Mouse (Mus musculus) MN1 (cell line): Measurements from ENCODE around the gene Wnt7a.

Source experiments
- DNase-seq: peaks from one replicate; pipeline ENCODE4 v3.0.0-alpha.2; 2016; ENCODE audit warnings: low spot score

Gene Wnt7a

GRCm38 (mm10) chr6:91410961-91411368 is at the start of gene Wnt7a:
Wnt7a (minus strand) TSS chr6:91411363.
- DNase-seq: no peak

GRCm38 (mm10) chr6:91459471-91459870 is 48.3 kb upstream of the Wnt7a start:
- DNase-seq: no peak

DNA sequence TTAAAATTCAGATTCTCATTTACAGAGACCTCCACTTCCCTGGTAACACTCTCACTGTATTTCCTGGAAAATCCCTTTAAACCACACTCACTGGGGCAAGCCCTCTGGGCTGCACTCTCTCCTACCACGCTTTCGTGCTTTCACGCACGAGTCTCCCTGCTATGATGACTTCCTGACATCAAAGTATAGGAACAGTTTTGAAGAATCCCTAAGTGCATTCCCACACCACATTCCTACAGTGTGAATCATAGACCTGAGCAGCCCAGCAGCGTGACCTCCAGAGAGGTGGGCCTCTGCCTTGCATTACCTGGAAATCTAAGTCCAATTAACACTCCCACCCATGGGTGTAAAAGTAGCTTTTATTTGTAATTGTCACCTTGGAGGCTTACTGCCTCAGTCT is 43.4 kb upstream of the Wnt7a start:
- DNase-seq: no peak

- no peak for DNase-seq
Measured at GRCm38 (mm10) chr6:91452056-91452455, 40.9 kb upstream of the Wnt7a start.

DNA sequence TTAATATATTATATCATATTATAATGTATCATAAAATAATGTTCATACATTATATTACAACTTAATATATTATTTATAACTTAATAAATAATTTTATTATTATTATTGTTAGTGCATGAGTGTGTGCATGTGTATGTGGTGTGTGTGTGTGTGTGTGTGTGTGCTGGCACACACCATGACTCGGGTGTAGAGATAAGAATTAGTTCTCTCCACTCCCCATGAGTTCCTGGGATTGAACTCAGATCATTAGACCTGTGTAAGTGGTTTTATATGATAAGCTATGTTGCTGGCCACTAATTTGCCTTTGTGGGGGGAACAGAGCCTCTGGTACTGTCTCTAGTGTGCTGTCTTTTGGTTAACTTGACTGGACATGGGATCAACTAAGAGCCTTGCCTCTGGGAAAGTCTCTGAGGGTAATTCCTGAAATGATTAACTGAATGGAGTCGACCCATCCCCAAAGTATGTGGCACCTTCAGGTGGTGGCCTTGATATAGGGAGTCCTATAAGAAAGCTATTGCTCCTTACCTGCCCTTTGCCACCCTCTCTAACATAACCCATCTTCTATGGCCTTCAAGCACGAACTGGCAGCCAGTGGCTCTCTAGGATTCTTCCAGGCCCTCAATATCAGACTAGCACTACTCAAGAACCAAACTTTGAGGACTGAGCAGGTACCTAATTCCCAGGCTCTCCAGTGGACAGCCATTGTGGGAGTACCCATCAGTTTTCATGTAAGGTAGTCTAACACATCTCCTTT is 38.5 kb upstream of the Wnt7a start:
- no peak for DNase-seq

DNA sequence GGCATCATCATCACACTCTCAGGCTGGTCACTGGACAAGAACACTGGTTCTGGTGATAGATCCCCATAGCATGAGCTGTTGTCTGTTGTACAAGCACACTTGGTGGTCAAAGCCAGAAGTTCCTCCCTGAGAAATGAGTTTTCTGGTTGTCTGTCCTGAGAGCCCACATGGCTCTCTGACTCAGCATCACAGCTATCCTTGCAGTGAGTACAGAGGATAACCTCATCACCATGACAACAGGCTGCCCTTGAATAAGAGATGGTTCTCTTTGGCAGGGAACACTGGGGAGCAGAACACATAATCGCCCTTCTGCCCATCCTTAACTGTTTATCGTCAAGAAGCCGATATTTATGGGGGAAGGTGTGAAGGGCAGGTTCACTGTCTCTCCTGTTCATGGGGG is 34.2 kb upstream of the Wnt7a start:
- DNase-seq: peak; percentile 65

DNA sequence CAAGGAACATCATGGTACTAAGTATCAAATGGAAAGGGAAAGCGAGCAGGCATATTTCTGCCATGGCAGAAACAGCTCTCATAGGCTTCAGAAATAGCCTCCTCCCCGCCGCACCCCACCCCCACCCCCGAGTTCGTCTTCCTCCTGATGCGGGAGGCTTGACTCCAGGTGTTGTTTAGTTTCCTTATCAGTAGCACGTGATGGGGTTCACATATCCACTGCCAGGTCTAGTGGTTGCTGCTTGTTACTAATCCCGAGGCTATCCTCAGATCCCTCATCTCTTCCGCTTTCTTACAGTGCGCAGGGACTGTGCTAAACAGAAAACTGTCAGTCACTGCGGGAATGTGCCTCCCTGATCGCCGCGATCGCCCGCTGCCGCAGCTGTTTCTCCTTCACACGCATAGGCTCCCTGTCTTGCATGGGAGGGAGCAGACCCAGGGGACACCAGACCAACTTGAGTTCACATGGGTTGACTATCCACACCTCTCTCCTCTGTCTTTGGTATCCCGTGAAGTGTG is 30.0 kb upstream of the Wnt7a start:
- peak; percentile 58 for DNase-seq

- peak; percentile 96 for DNase-seq
Measured at GRCm38 (mm10) chr6:91440474-91441144, 29.4 kb upstream of the Wnt7a start.

- no peak for DNase-seq
Measured at GRCm38 (mm10) chr6:91424151-91424550, 13.0 kb upstream of the Wnt7a start.

DNA sequence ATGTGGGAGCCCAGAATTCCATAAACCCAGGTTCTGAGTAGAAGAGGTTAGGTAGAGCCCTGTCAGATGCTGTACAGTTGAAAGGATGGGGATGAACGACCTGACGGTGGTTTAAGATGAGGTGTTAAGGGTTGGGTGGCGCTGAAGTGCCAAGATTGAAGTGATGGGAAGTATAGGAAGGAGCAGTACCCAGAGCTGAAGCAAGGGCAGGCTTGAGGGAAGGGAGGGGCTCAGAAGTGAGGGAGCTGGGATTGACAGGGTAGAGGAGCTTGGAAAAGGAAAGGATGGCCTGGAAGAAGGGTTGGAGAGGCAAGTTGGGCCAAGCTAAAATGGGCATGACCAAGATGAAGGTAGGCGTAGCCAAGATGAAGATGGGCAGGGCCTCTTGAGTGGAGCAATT is 10.5 kb upstream of the Wnt7a start:
- no peak for DNase-seq

DNA sequence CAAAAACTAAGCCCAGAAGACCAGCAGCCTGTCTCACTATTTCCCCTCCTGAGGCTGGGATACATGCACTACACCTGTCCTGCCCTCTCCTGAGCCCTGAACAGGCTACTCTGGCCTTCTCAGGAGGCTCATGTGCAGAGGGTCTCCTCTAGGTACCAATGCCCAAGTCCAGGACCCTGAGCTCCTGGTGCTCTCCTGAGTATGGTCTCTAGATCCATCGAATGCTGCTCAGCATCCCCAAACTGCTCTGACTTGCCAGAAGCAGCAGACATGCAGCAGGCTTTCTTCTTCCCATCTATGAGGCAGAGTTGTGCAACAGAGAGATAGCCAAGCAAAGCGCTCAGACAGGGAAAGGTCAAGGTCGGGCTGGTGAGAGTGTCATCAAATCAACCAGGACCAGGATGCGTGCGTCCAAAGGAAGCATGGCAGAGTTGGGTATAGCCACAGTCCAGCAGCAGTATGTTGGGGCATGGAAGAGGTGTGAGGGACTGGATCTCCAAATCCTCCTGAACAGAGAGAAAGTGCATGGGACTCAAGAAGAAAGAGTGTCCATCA is 6.2 kb upstream of the Wnt7a start:
- DNase-seq: no peak

GRCm38 (mm10) chr6:91416146-91416545 is 5.0 kb upstream of the Wnt7a start:
- no peak for DNase-seq

- DNase-seq: peak; percentile 65
Measured at GRCm38 (mm10) chr6:91414890-91415289, 3.7 kb upstream of the Wnt7a start.

DNA sequence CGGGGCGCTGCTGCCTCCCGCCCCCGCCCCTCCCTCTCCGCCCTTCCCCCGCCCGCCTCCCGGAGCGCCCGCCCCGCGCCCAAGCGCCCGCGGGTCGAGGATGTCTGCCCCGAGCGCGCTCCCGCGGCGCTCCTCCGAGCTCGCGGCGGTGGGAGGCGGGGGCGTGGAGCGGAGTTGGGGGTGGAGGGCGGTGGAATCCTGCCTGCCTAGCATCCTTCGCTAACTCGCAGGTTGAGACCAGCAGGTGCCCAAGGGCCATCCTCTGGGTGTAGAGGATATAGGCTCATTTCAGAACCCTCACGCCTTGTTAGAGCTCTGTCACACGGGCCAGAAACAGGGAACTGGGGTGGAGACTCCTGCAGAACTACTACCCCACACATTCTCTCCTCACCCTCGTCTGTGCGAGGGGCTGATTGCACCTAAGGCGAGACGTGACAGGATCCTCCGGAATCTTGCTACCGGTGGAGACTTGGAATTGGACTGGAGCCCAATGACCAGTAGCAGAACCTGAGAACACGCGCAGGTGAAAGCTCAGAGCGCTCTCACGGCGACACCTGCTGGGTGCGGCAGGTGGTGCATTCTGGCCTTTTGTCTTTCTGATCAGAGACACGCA is 312 bp upstream of the Wnt7a start:
- peak; percentile 20 for DNase-seq

GRCm38 (mm10) chr6:91410168-91410780 is 889 bp downstream of the Wnt7a start:
- DNase-seq: no peak

DNA sequence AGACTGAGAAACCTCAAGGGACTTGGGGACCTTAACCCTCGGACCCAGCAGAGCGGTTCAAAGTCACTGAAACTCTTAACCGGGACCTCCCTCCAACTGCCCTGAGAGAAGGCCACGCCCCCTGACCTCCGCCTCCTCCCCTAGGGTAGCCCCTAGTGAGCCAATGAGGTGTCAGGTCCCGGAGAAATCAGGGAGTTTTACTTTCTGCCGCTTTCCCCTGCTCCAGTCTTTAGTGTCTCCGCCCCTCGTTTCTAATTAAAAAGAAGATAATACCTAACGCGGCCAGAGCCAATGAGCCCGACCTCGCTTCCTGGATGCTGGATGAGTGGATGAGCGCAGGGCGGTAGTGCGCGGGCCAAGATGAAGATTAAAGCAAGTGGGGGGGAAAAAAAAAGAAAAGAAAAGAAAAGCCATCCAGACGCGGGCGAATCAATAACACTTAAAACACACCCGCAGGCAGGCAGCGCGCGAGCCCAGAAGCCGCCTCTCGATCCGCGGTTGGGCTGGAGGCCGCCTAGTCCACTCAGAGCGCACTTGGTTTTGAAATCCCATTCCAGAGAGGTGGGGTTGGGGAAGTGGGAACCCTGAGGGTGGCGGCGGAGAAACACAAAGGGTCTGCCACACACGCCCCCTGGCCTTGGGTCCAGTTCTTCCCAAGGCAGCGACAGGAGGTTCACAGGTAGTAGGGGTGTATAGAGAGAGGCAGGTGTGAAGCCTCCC is 1.6 kb downstream of the Wnt7a start:
- no peak for DNase-seq

DNA sequence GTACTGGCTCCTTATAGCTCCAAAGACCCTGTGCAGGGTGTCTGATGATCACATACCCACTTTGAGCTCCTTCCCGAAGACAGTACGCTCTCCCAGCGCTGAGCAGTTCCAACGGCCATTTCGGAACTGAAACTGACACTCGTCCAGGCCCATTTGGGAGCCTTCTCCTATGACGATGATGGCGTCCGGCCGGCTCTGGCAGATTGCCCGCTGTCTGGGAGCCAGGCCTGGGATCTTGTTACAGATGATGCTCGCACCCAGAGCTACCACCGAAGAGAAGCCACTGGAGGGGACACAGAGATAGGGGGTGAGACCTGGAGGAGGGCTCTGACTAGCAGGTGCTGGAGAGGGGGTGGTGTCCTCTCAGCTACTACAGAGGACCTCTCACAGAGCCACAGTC is 2.5 kb downstream of the Wnt7a start:
- DNase-seq: peak; percentile 14

DNA sequence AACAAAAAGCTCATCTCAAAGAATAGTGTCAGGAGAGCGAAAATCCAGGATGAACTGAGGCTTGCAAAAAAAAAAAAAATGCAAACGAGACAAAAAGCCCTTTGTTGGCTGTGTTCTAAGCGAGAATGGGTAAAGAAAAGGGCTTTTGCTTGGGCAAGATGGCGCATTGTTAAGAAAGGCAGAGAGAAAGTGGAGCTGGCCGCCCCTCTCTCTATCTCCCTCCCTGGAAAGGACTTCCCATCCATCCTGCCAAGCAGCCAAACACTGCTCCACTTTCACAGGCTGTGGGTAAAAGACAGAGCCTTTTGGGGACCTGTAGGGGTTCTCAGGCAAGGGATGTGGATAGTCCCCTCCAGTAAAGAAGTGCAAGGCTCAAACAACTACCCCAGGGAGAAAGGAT is 9.6 kb downstream of the Wnt7a start:
- DNase-seq: no peak

DNA sequence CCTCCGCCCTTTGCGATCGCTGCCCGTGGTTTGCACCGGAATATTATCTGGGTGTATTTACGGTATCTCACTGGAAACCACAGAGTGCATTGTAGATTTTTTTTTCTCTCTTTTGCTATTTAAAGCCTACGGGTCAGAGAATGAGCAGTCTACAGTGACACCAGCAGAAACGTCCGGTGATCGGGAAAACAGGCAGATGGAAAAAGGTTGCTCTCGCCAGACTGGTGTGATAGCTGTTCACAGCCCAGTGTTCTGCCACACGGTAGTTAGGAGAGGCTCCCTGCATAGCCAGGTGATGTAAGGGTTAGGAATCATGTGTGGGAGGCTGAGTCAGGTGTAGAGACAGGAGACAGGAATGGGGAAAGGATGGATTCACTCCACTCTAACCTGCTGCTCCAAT is 10.6 kb downstream of the Wnt7a start:
- DNase-seq: no peak

DNA sequence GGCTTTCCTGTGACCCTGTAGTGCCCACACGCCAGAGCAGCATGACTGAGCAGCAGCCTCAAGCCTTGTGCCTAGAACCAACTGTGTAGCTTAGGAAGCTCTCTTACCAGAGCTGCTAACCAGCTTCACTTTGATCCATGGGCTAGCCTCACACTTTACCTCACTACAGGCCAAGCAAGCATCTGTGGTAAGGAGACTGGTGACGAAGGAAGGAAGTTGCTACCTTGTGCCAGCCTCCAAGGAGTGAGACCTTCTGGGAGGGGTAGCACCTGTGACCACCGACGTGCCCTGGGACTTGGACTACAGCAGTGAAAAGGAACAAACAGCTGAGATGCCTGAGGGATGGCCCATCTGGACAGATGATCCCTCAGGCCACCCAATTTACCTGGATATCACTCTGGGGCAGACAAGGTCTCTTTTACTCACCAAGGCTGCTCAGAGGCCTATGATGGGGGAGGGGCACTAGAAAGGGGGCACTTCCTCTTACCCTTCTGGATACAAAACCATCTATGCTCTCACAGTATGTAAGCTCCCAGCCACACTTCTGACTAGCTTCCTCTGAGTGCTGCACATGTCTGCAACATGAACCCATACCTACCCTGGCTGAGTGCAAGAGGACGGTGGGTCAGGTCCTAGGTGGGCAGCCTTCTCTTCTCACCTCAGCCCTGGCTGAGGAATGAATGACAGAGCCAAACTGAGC is 18.5 kb downstream of the Wnt7a start:
- DNase-seq: no peak

DNA sequence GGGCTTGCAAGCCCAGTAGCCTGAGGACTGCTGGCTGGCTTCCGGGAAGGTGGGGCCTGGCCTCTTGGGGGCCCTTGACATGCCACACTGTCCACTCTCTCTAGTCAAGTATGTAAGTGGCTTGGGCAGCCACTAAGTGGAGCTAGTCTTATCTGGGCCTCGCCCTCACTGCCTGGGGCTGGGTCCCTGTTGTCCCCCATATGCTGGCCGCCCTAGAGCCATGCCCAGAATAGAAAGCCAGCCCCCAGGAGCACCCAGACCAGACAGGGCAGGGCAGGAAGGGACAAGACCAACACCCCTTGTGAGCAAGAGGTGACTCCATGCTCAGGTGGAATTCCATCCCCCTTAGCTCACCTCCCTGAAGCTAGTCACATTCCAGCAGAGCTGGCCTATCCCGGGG is 22.0 kb downstream of the Wnt7a start:
- no peak for DNase-seq
